Mouse (Mus musculus) heart, postnatal 0 days (tissue): ENCODE measurements at regions not wholly inside any gene's neighbourhood (a gene's known extent, or its start where the extent isn't known, plus 50 kb on each side); places are given as distances from the start of the nearest gene placed in this dataset.
A peak's percentile ranks its signal among the peaks of the same experiment; 100 is the strongest.

Experiments used
- ATAC-seq: fragments of 200-750 bp; cut with Nextera tagmentation; 2 replicates; pipeline ENCODE4 v1.8.0; 2017; ENCODE audit warnings: low read depth, moderate number of reproducible peaks, moderate library complexity; ENCODE audit not compliant: insufficient read depth
- DNase-seq: peaks from one replicate; pipeline ENCODE4 v3.0.0-alpha.2; 2016; ENCODE audit warnings: low spot score
- H3K27ac ChIP-seq: fragments of 300-500 bp; sonication (generic); 2 replicates; pipeline ENCODE4 v1.5.1; 2014; ENCODE audit warnings: low read depth, mild to moderate bottlenecking
- H3K27me3 ChIP-seq: fragments of 300-500 bp; sonication (generic); 2 replicates; pipeline ENCODE4 v1.6.1; 2014; ENCODE audit warnings: low read length, mixed read lengths; ENCODE audit not compliant: control insufficient read depth, insufficient read depth
- H3K36me3 ChIP-seq: fragments of 300-500 bp; sonication (generic); replicated peaks from 2 replicates; pipeline ENCODE4 v1.6.1; 2014; ENCODE audit warnings: low read length, mixed read lengths; ENCODE audit not compliant: control insufficient read depth, insufficient read depth
- H3K4me1 ChIP-seq: fragments of 300-500 bp; sonication (generic); 2 replicates; pipeline ENCODE4 v1.6.1; 2014; ENCODE audit warnings: antibody characterized with exemption; ENCODE audit not compliant: control insufficient read depth, insufficient read depth
- H3K4me2 ChIP-seq: fragments of 300-500 bp; sonication (generic); 2 replicates; pipeline ENCODE4 v1.6.1; 2014; ENCODE audit warnings: low read depth, mild to moderate bottlenecking, low read length, moderate library complexity
- H3K4me3 ChIP-seq: fragments of 300-500 bp; sonication (generic); 2 replicates; pipeline ENCODE4 v1.5.1; 2014; ENCODE audit warnings: low read depth, low read length
- H3K9ac ChIP-seq: fragments of 300-500 bp; sonication (generic); replicated peaks from 2 replicates; pipeline ENCODE4 v1.6.1; 2014; ENCODE audit warnings: low read depth, low read length, mixed read lengths
- H3K9me3 ChIP-seq: fragments of 300-500 bp; sonication (generic); replicated peaks from 2 replicates; pipeline ENCODE4 v1.6.1; 2016; ENCODE audit warnings: low read length; ENCODE audit not compliant: control insufficient read depth
- CTCF ChIP-seq: IDR thresholded peaks from 2 replicates; pipeline ENCODE4 v1.5.1; 2016; ENCODE audit warnings: antibody characterized with exemption, control low read depth, low read depth
- EP300 ChIP-seq: IDR thresholded peaks from 2 replicates; pipeline ENCODE4 v1.6.1; 2016; ENCODE audit warnings: antibody characterized with exemption, low read depth
- WGBS: fragments of 180-500 bp; shearing (Covaris S2); extraction: QIAGEN DNeasy Blood & Tissue Kit; methylation state at CpG from one replicate; pipeline ENCODE4 v1.1.7; 2014; 5-methylcytosine and 5-hydroxymethylcytosine counted together

DNA sequence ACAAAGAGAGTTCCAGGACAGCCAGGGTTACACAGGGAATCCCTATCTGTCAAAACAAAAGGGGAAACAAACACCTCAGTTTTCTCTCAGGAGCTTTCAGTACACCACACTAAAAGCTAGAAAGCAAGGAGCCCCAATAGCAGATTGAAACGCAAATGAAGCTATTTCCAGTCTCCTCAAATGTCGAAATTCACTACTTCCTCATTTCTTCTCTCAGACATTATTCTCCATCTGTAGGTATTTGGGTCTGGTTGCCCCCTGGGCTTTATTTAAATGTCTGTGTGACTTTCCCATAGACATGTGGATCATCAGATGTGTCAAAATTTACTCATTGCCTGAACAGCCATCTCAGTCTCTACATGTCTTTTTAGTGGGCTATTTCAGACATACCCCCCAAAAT is 197.2 kb downstream of the Mycn start:
- TF ChIP-seq EP300 (no peak), CTCF (no peak)
- Histone ChIP-seq H3K9me3 (no peaks in the 10 kb centered on the region), H3K4me3 (no peak overlapping the region), H3K9ac (no peak overlapping the region), H3K4me2 (no peak overlapping the region), H3K4me1 (peaks cover 2% of the 10 kb centered on the region; the same call in 1 of the 2 replicates), H3K36me3 (no peaks in the 10 kb centered on the region), H3K27me3 (no peaks in the 10 kb centered on the region), H3K27ac (no peak overlapping the region)
- ATAC-seq: no peak
- 64% methylated on average over 2 of the region's 2 CpGs for WGBS
- no peak for DNase-seq

- ATAC-seq: no peak
- Histone ChIP-seq H3K4me3 (no peak overlapping the region), H3K9me3 (no peaks in the 10 kb centered on the region), H3K27me3 (no peaks in the 10 kb centered on the region), H3K4me2 (no peak overlapping the region), H3K27ac (no peak overlapping the region), H3K9ac (no peak overlapping the region), H3K4me1 (peaks cover 10% of the 10 kb centered on the region; the same call in 1 of the 2 replicates), H3K36me3 (no peaks in the 10 kb centered on the region)
- peak; percentile 21 for DNase-seq
- no peak for TF ChIP-seq CTCF
- no peak for TF ChIP-seq EP300
- WGBS: 46% methylated on average over 12 of the region's 12 CpGs
Observed at GRCm38 (mm10) chr12:12738631-12739331, 202.9 kb downstream of the Mycn start.

GRCm38 (mm10) chr12:12725797-12726196 is 215.9 kb downstream of the Mycn start:
- no peaks in the 10 kb centered on the region for H3K9me3 ChIP-seq
- no peak overlapping the region for H3K27ac ChIP-seq
- H3K27me3 ChIP-seq: peaks cover 4% of the 10 kb centered on the region; the same call in 1 of the 2 replicates
- DNase-seq (no peak), ATAC-seq (no peak)
- TF ChIP-seq EP300: no peak
- TF ChIP-seq CTCF: no peak
- no peak overlapping the region for H3K4me3 ChIP-seq
- H3K9ac ChIP-seq: no peak overlapping the region
- H3K4me2 ChIP-seq: 0 out of 2 replicates have a peak overlapping the region, but pooled peaks have one; percentile 14
- H3K4me1 ChIP-seq: no peaks in the 10 kb centered on the region
- no peaks in the 10 kb centered on the region for H3K36me3 ChIP-seq
- 33% methylated on average over 9 of the region's 9 CpGs for WGBS

GRCm38 (mm10) chr12:12725075-12725474 is 216.6 kb downstream of the Mycn start:
- WGBS: 28% methylated on average over 13 of the region's 13 CpGs
- H3K27me3 ChIP-seq: peaks cover 4% of the 10 kb centered on the region; the same call in 1 of the 2 replicates
- no peaks in the 10 kb centered on the region for H3K4me1 ChIP-seq
- 0 out of 2 replicates have a peak overlapping the region, but pooled peaks have one; percentile 14 for H3K4me2 ChIP-seq
- no peak overlapping the region for H3K4me3 ChIP-seq
- TF ChIP-seq CTCF (no peak), EP300 (no peak)
- no peak for DNase-seq
- no peaks in the 10 kb centered on the region for H3K9me3 ChIP-seq
- no peaks in the 10 kb centered on the region for H3K36me3 ChIP-seq
- no peak for ATAC-seq
- no peak overlapping the region for H3K27ac ChIP-seq
- H3K9ac ChIP-seq: no peak overlapping the region

GRCm38 (mm10) chr12:12723724-12724487 is 217.8 kb downstream of the Mycn start:
- ATAC-seq: no peak
- TF ChIP-seq EP300 (no peak), CTCF (no peak)
- no peaks in the 10 kb centered on the region for H3K36me3 ChIP-seq

More at GRCm38 (mm10) chr12:12723724-12724487, 217.8 kb downstream of the Mycn start:
- Histone ChIP-seq H3K9me3 (no peaks in the 10 kb centered on the region), H3K4me2 (no peak overlapping the region), H3K9ac (no peak overlapping the region), H3K4me1 (no peaks in the 10 kb centered on the region), H3K27me3 (peaks cover 4% of the 10 kb centered on the region; the same call in 1 of the 2 replicates), H3K4me3 (no peak overlapping the region), H3K27ac (no peak overlapping the region)
- no peak for DNase-seq
- 83% methylated on average over 12 of the region's 12 CpGs for WGBS
